Mouse (Mus musculus) limb, embryonic 14.5 days (tissue): ENCODE results near the gene Tmx4. TPM values are rescaled to one million over a fixed set of nuclear protein-coding genes. Genes with fewer than 3 reads are reported as not detected.

ENCODE experiments used
- ATAC-seq: fragments of 200-750 bp; cut with Nextera tagmentation; 2 replicates; pipeline ENCODE4 v1.8.0; 2017; ENCODE audit warnings: low read depth, moderate number of reproducible peaks, moderate TSS enrichment; ENCODE audit not compliant: low FRiP score
- DNase-seq: peaks from one replicate; pipeline ENCODE4 v3.0.0-alpha.2; 2015; ENCODE audit warnings: low spot score
- H3K27ac ChIP-seq: fragments of 300-500 bp; sonication (generic); replicated peaks from 2 replicates; pipeline ENCODE4 v1.5.1; 2014; ENCODE audit warnings: low read depth, mild to moderate bottlenecking, low read length, moderate library complexity, mixed read lengths
- H3K27me3 ChIP-seq: fragments of 300-500 bp; sonication (generic); 2 replicates; pipeline ENCODE4 v1.6.1; 2014; ENCODE audit warnings: low read length, mixed read lengths; ENCODE audit not compliant: control insufficient read depth, insufficient read depth
- H3K36me3 ChIP-seq: fragments of 300-500 bp; sonication (generic); 2 replicates; pipeline ENCODE4 v1.6.1; 2014; ENCODE audit warnings: mild to moderate bottlenecking, low read length, moderate library complexity, mixed read lengths; ENCODE audit not compliant: control insufficient read depth, insufficient read depth
- H3K4me1 ChIP-seq: fragments of 300-500 bp; sonication (generic); 2 replicates; pipeline ENCODE4 v1.6.1; 2014; ENCODE audit warnings: antibody characterized with exemption, low read length, mixed read lengths; ENCODE audit not compliant: control insufficient read depth, insufficient read depth
- H3K4me2 ChIP-seq: fragments of 300-500 bp; sonication (generic); replicated peaks from 2 replicates; pipeline ENCODE4 v1.6.1; 2014; ENCODE audit warnings: low read depth, mild to moderate bottlenecking, low read length, moderate library complexity; ENCODE audit not compliant: severe bottlenecking
- H3K4me3 ChIP-seq: fragments of 300-500 bp; sonication (generic); replicated peaks from 2 replicates; pipeline ENCODE4 v1.5.1; 2014; ENCODE audit warnings: low read length
- H3K9ac ChIP-seq: fragments of 300-500 bp; sonication (generic); 2 replicates; pipeline ENCODE4 v1.6.1; 2014; ENCODE audit warnings: mild to moderate bottlenecking, low read depth, low read length, moderate library complexity; ENCODE audit not compliant: severe bottlenecking
- H3K9me3 ChIP-seq: fragments of 300-500 bp; sonication (generic); 2 replicates; pipeline ENCODE4 v1.6.1; 2016; ENCODE audit warnings: low read length; ENCODE audit not compliant: control insufficient read depth
- POLR2A ChIP-seq: fragments of 200-500 bp; IDR thresholded peaks from 2 replicates; pipeline ENCODE4 v1.8.0; 2012; ENCODE audit warnings: inconsistent platforms, mild to moderate bottlenecking, moderate library complexity, borderline replicate concordance; ENCODE audit not compliant: insufficient read depth, insufficient read length; ENCODE audit errors: extremely low read depth
- WGBS: fragments of 180-500 bp; shearing (Covaris S2); extraction: QIAGEN DNeasy Blood & Tissue Kit; methylation state at CpG from one replicate; pipeline ENCODE4 v1.1.7; 2014; 5-methylcytosine and 5-hydroxymethylcytosine counted together
- polyA plus RNA-seq, 2 experiments: library from polyadenylated mRNA; depleted of rRNA in 1 of 2; stranded (reverse) in 1 of 2; unstranded in 1 of 2; fragments of >200 nt; fragmentation: Nextera tagmentation in 1 of 2; extraction: Ambion mirVana in 1 of 2; gene quantifications; 2 replicates each; pipeline versions ENCODE4 v1.2.1 to v1.2.3; 2012 to 2014

Gene Tmx4
- polyA plus RNA-seq, 2 experiments, result 10.7 to 18.8 TPM

- TF ChIP-seq POLR2A, result no peak
- ATAC-seq (no peak), DNase-seq (no peak)
- no peaks in the 10 kb centered on the region for H3K36me3 ChIP-seq
- no peaks in the 10 kb centered on the region for H3K27me3 ChIP-seq
- H3K9ac ChIP-seq, result no peak overlapping the region
- no peak overlapping the region for H3K27ac ChIP-seq
- no peaks in the 10 kb centered on the region for H3K9me3 ChIP-seq
- H3K4me1 ChIP-seq, result no peaks in the 10 kb centered on the region
- H3K4me3 ChIP-seq, result no peak overlapping the region
- 87% methylated on average over 3 of the region's 3 CpGs for WGBS
- H3K4me2 ChIP-seq, result no peak overlapping the region
Measured at GRCm38 (mm10) chr2:134648999-134649398, 5.1 kb upstream of the Tmx4 start.

GRCm38 (mm10) chr2:134645752-134646151 lies 1.8 kb upstream of the Tmx4 start:
- DNase-seq (no peak), ATAC-seq (no peak)
- no peak overlapping the region for H3K4me3 ChIP-seq
- peaks cover 5% of the 10 kb centered on the region; the same call in 1 of the 2 replicates for H3K4me1 ChIP-seq
- H3K9me3 ChIP-seq, result no peaks in the 10 kb centered on the region
- H3K36me3 ChIP-seq, result 0 out of 2 replicates have a peak, but pooled peaks cover 3% of the 10 kb centered on the region
- H3K4me2 ChIP-seq, result no peak overlapping the region
- no peaks in the 10 kb centered on the region for H3K27me3 ChIP-seq
- no peak for TF ChIP-seq POLR2A
- WGBS, result 78% methylated on average over 3 of the region's 3 CpGs
- H3K27ac ChIP-seq, result no peak overlapping the region
- H3K9ac ChIP-seq, result no peak overlapping the region

GRCm38 (mm10) chr2:134645166-134645565 lies 1.2 kb upstream of the Tmx4 start:
- Histone ChIP-seq H3K36me3 (0 out of 2 replicates have a peak, but pooled peaks cover 3% of the 10 kb centered on the region), H3K4me3 (no peak overlapping the region), H3K9ac (no peak overlapping the region), H3K9me3 (no peaks in the 10 kb centered on the region), H3K27ac (no peak overlapping the region), H3K27me3 (no peaks in the 10 kb centered on the region), H3K4me1 (peaks cover 5% of the 10 kb centered on the region; the same call in 1 of the 2 replicates), H3K4me2 (no peak overlapping the region)
- WGBS, result 66% methylated on average over 4 of the region's 4 CpGs
- DNase-seq, result no peak
- no peak for TF ChIP-seq POLR2A
- ATAC-seq, result no peak

- WGBS, result 29% methylated on average over 6 of the region's 6 CpGs
- Histone ChIP-seq H3K27me3 (no peaks in the 10 kb centered on the region), H3K4me1 (peaks cover 5% of the 10 kb centered on the region; the same call in 1 of the 2 replicates), H3K27ac (peak overlapping the region; percentile 48), H3K9ac (no peak overlapping the region), H3K36me3 (0 out of 2 replicates have a peak, but pooled peaks cover 3% of the 10 kb centered on the region), H3K4me3 (peak overlapping the region; percentile 85), H3K9me3 (no peaks in the 10 kb centered on the region), H3K4me2 (peak overlapping the region; percentile 52)
- TF ChIP-seq POLR2A, result no peak
- no peak for DNase-seq
- no peak for ATAC-seq
Measured at GRCm38 (mm10) chr2:134644301-134644912, 462 bp upstream of the Tmx4 start.

GRCm38 (mm10) chr2:134642377-134642776 lies 1.6 kb downstream of the Tmx4 start:
- Histone ChIP-seq H3K4me3 (no peak overlapping the region), H3K27me3 (no peaks in the 10 kb centered on the region), H3K4me1 (peaks cover 5% of the 10 kb centered on the region; the same call in 1 of the 2 replicates), H3K36me3 (peaks cover 8% of the 10 kb centered on the region; the same call in 1 of the 2 replicates), H3K27ac (no peak overlapping the region), H3K9ac (no peak overlapping the region), H3K4me2 (no peak overlapping the region), H3K9me3 (no peaks in the 10 kb centered on the region)
- TF ChIP-seq POLR2A, result no peak
- ATAC-seq (no peak), DNase-seq (no peak)
